Mouse (Mus musculus): Measurements from ENCODE around the gene B9d1.

DNA sequence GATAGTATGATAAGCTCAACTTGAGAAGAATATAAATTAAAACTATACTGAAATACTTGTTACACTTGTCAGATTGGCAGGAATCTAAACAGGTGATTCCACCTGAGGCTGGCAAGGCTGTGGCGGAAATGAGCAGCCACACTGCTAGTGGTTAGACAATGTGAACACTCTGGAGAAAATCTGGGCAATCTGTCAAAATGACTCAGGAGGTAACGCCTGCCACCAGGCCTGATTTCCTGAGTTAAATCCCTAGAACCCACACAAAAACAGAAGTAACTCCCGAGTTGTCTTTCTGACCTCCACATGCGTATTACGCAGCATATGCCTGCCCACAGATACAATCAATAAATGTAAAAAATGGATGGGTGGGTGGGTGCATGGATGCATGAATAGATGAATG is 57.5 kb downstream of the B9d1 start:
- TF ChIP-seq CTCF (IDR thresholded peaks at IDR 0.05) (no peak), EP300 (IDR thresholded peaks at IDR 0.05) (no peak)

All from lung, postnatal 0 days (tissue).